Mouse (Mus musculus): ENCODE measurements around the gene Tm9sf3.

Tm9sf3 gene

DNA sequence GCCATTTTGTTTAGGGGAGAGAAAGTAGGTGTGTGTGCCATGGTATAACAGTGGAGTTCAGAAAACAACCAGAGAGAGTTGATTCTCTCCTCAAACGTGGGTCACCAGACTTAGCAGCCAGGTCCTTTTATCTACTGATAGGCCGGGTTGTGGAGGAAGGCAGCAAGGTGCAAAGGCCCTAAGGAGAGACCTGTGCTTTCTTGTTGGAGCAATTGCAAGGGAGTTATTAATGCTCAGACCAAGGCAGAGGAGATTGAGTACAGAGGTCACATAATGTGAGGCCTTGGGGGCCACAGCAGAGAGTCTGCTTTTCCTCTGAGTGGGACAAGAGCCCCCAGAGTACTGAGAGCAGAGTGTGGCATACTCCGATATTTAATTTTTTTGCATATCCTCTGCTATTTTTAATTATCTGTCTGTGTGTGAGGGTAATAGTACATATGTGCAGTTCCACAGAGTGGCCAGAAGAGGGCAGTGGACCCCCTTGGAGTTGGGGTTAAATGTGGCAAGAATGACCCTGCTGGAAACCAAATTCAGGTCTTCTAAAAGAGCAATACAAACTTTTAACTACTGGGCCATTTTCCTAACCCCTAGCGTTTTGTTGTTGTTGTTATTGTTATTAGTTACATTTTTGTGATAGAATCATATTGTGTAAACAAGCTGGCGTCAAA lies 27.3 kb upstream of the Tm9sf3 start:
- peaks cover 3% of the 10 kb centered on the region for H3K4me1 ChIP-seq (replicated peaks; ENCODE audit: low read depth, low read length)
- no peak overlapping the region for H3K4me3 ChIP-seq (replicated peaks; ENCODE audit: low read length)
- no peak for TF ChIP-seq POU5F1 (IDR thresholded peaks at IDR 0.05; ENCODE audit: borderline replicate concordance, low read length)
- peak; percentile 88 for TF ChIP-seq CTCF (conservative IDR thresholded peaks at IDR 0.05; ENCODE audit: low read length)
- H3K27me3 ChIP-seq (ENCODE audit: insufficient read depth, low read length), result peaks cover 31% of the 10 kb centered on the region
- 0 out of 2 replicates have a peak, but pooled peaks cover 3% of the 10 kb centered on the region for H3K9me3 ChIP-seq (ENCODE audit: low read length)
- H3K36me3 ChIP-seq (ENCODE audit: insufficient read depth, low read length), result no peaks in the 10 kb centered on the region

DNA sequence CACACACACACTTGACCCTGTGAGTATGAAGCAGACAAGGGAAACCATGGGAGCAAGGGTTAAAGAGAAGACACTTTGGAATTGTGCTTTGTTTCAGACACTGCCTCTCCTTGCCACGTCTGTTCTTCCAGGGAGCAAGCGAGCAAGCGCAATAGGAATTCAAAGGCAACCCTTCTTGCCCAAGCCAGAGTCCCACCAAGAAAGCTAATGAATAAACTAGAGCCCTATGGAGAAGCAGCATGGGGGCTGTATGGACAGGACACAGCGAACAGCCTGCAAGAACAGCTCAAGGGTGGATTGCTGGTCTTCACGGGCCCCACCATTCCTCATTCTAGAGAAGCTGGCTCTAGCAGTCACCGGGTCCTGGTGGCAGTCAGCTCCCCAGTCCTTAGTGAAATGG lies 24.8 kb upstream of the Tm9sf3 start:
- Histone ChIP-seq H3K4me3 (replicated peaks; ENCODE audit: low read length) (no peak overlapping the region), H3K4me1 (replicated peaks; ENCODE audit: low read depth, low read length) (no peaks in the 10 kb centered on the region), H3K27me3 (ENCODE audit: insufficient read depth, low read length) (0 out of 2 replicates have a peak, but pooled peaks cover 9% of the 10 kb centered on the region), H3K9me3 (ENCODE audit: low read length) (no peaks in the 10 kb centered on the region), H3K36me3 (ENCODE audit: insufficient read depth, low read length) (no peaks in the 10 kb centered on the region)
- TF ChIP-seq NANOG (IDR thresholded peaks at IDR 0.05; ENCODE audit: borderline replicate concordance, low read length), result no peak
- no peak for TF ChIP-seq POU5F1 (IDR thresholded peaks at IDR 0.05; ENCODE audit: borderline replicate concordance, low read length)
- no peak for TF ChIP-seq CTCF (conservative IDR thresholded peaks at IDR 0.05; ENCODE audit: low read length)

DNA sequence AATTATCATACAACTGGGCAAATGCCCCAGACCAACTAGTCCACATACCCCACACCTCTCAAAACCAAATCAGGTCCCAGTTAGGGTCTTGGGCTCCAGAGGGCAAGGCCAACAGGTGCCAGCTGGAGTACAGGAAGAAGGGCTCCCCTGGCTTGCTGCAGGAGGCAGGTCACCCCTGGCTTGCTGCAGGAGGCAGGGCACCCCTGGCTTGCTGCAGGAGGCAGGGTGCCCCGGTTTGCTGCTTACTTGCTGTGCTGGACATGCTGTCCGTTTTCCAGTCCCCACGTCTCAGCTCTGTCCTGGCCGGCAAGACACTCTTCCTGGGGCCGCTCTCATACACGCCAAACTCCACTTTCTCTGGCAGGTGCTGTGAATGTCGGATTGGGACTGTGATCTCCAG lies 23.4 kb upstream of the Tm9sf3 start:
- Histone ChIP-seq H3K9me3 (ENCODE audit: low read length) (no peaks in the 10 kb centered on the region), H3K36me3 (ENCODE audit: insufficient read depth, low read length) (no peaks in the 10 kb centered on the region), H3K4me3 (replicated peaks; ENCODE audit: low read length) (no peak overlapping the region), H3K27me3 (ENCODE audit: insufficient read depth, low read length) (0 out of 2 replicates have a peak, but pooled peaks cover 6% of the 10 kb centered on the region), H3K4me1 (replicated peaks; ENCODE audit: low read depth, low read length) (no peaks in the 10 kb centered on the region)
- TF ChIP-seq NANOG (IDR thresholded peaks at IDR 0.05; ENCODE audit: borderline replicate concordance, low read length), result no peak
- TF ChIP-seq POU5F1 (IDR thresholded peaks at IDR 0.05; ENCODE audit: borderline replicate concordance, low read length), result no peak
- TF ChIP-seq CTCF (conservative IDR thresholded peaks at IDR 0.05; ENCODE audit: low read length), result no peak

DNA sequence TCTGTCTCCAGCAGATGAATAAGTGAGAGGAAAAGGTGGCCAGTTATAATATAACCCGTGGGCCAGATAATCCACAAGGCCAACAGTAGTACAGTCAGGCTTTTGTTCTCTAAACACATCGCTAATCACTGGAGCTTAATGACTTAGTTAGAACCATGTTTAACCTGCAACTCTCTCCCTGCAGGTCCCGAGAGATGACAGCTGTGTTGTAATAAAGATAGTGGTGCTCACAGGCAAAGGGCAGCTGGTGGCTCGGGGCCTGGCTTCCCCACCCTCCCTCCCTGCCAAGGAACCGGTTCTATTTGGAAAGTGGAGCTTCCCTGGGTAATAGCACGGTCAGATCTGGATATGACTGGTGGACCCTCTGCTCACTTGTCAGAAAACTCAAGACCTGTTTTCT lies 20.7 kb upstream of the Tm9sf3 start:
- H3K4me3 ChIP-seq (replicated peaks; ENCODE audit: low read length), result no peak overlapping the region
- H3K9me3 ChIP-seq (ENCODE audit: low read length), result no peaks in the 10 kb centered on the region
- no peaks in the 10 kb centered on the region for H3K4me1 ChIP-seq (replicated peaks; ENCODE audit: low read depth, low read length)
- H3K36me3 ChIP-seq (ENCODE audit: insufficient read depth, low read length), result no peaks in the 10 kb centered on the region
- TF ChIP-seq POU5F1 (IDR thresholded peaks at IDR 0.05; ENCODE audit: borderline replicate concordance, low read length), result no peak
- no peak for TF ChIP-seq CTCF (conservative IDR thresholded peaks at IDR 0.05; ENCODE audit: low read length)
- no peak for TF ChIP-seq NANOG (IDR thresholded peaks at IDR 0.05; ENCODE audit: borderline replicate concordance, low read length)
- H3K27me3 ChIP-seq (ENCODE audit: insufficient read depth, low read length), result 0 out of 2 replicates have a peak, but pooled peaks cover 3% of the 10 kb centered on the region

DNA sequence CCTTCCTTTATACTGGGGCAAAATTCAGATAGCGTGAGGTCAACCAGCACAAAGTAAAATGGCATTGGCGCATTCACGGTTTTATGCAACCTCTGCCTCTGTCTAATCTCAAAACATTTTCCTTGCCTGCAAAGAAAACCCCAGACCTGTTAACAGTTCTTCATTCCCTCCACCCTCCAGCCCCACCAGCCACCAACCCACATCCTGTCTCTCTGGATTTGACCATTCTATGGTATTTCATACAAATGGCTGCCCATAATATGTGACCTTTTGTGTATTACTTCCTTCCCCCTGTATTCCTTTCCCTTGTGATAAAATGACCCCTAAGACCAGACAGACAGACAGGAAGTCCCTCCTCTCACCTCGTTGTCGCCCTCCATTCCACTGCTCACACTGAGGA lies 18.9 kb upstream of the Tm9sf3 start:
- Histone ChIP-seq H3K9me3 (ENCODE audit: low read length) (no peaks in the 10 kb centered on the region), H3K36me3 (ENCODE audit: insufficient read depth, low read length) (no peaks in the 10 kb centered on the region), H3K4me1 (replicated peaks; ENCODE audit: low read depth, low read length) (no peaks in the 10 kb centered on the region), H3K27me3 (ENCODE audit: insufficient read depth, low read length) (no peaks in the 10 kb centered on the region), H3K4me3 (replicated peaks; ENCODE audit: low read length) (no peak overlapping the region)
- TF ChIP-seq POU5F1 (IDR thresholded peaks at IDR 0.05; ENCODE audit: borderline replicate concordance, low read length), result no peak
- TF ChIP-seq CTCF (conservative IDR thresholded peaks at IDR 0.05; ENCODE audit: low read length), result no peak
- TF ChIP-seq NANOG (IDR thresholded peaks at IDR 0.05; ENCODE audit: borderline replicate concordance, low read length), result no peak

DNA sequence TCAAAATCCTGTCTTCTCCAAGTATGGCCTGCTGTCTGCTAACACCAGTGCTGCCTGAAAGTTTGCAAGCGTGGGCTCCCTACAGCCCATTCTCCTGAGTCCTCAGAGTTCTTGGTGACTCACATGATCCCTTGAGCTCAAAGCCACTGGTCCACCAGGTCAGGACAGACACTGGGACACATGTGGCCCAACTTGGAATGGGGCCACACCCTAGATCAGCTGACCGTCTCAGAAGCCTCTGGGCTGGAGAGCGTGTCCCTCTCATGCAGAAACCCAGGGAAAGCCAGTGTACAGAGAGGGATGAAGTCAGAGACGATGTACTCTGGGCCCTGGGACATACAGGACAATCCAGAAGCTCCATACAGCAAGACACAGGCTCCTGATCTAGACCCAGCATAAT lies 18.4 kb upstream of the Tm9sf3 start:
- Histone ChIP-seq H3K4me3 (replicated peaks; ENCODE audit: low read length) (no peak overlapping the region), H3K4me1 (replicated peaks; ENCODE audit: low read depth, low read length) (no peaks in the 10 kb centered on the region), H3K36me3 (ENCODE audit: insufficient read depth, low read length) (no peaks in the 10 kb centered on the region), H3K9me3 (ENCODE audit: low read length) (no peaks in the 10 kb centered on the region), H3K27me3 (ENCODE audit: insufficient read depth, low read length) (no peaks in the 10 kb centered on the region)
- no peak for TF ChIP-seq NANOG (IDR thresholded peaks at IDR 0.05; ENCODE audit: borderline replicate concordance, low read length)
- TF ChIP-seq CTCF (conservative IDR thresholded peaks at IDR 0.05; ENCODE audit: low read length), result no peak

DNA sequence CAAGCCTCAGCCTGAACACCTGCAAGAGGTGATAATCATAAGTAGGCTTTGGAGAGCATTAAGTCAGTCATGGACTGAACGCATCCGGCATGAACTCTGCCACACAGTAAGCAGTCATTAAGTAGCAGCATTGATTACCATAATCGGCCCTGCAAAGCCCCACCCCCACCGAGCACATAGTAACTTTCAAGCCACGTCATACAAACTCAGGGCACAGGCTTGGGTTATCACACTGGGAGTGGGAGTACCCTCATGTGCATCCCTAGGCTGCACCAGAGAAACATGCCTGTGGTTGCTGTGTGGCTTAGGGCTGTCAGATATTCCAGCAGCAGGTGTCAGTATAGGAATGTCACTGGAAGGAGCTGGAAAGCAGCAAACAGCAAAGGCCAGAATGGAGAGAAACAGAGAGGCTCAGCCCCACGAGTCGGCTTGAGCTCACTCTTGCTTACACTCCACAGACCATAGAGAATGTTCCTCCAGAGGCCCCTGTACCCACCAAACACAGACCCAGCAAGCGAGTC lies 16.0 kb upstream of the Tm9sf3 start:
- H3K4me3 ChIP-seq (replicated peaks; ENCODE audit: low read length), result no peak overlapping the region
- H3K36me3 ChIP-seq (ENCODE audit: insufficient read depth, low read length), result no peaks in the 10 kb centered on the region
- no peaks in the 10 kb centered on the region for H3K9me3 ChIP-seq (ENCODE audit: low read length)
- TF ChIP-seq NANOG (IDR thresholded peaks at IDR 0.05; ENCODE audit: borderline replicate concordance, low read length), result no peak
- no peak for TF ChIP-seq CTCF (conservative IDR thresholded peaks at IDR 0.05; ENCODE audit: low read length)
- TF ChIP-seq POU5F1 (IDR thresholded peaks at IDR 0.05; ENCODE audit: borderline replicate concordance, low read length), result no peak
- H3K4me1 ChIP-seq (replicated peaks; ENCODE audit: low read depth, low read length), result no peaks in the 10 kb centered on the region
- H3K27me3 ChIP-seq (ENCODE audit: insufficient read depth, low read length), result no peaks in the 10 kb centered on the region

DNA sequence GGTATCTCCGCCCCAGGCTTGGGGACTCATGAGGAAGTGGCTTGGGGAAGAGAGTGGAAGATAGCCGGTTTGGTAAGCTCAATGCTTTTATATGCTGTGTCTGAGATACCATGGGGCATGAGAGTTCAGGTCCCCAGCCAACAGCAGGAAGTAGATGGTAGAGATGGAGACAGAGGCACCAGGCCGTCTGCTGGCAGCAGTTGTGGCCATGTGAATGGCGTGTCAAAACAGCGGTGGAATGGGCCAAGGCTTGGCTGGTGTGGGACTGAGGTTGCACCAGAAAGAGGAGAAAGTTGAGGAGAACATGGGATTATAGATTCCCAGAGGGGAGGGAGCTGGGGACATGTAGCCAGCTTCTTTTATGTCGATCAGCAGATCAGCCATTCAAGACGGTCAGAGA lies 14.8 kb upstream of the Tm9sf3 start:
- Histone ChIP-seq H3K4me3 (replicated peaks; ENCODE audit: low read length) (no peak overlapping the region), H3K36me3 (ENCODE audit: insufficient read depth, low read length) (no peaks in the 10 kb centered on the region), H3K9me3 (ENCODE audit: low read length) (no peaks in the 10 kb centered on the region), H3K27me3 (ENCODE audit: insufficient read depth, low read length) (no peaks in the 10 kb centered on the region), H3K4me1 (replicated peaks; ENCODE audit: low read depth, low read length) (no peaks in the 10 kb centered on the region)
- TF ChIP-seq POU5F1 (IDR thresholded peaks at IDR 0.05; ENCODE audit: borderline replicate concordance, low read length) (no peak), CTCF (conservative IDR thresholded peaks at IDR 0.05; ENCODE audit: low read length) (no peak)

DNA sequence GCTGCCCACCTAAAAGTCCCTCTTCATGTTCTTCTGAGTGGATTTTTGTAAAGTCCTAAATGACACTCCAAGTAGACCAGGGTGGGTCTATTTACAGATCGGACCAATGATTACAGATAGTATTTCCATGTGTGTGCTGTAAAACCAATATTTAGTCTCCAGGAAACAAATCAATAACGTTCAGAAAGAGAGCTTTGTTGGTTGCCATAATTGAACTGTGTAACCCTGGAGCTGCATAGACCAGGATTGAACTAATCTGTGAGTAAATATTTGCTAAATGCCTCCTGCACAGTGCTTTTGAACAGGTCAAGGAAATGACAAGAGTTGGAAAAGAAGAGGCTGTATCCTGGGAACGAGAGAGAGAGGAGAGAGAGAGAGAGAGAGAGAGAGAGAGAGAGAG lies 11.8 kb upstream of the Tm9sf3 start:
- H3K36me3 ChIP-seq (ENCODE audit: insufficient read depth, low read length), result no peaks in the 10 kb centered on the region
- H3K4me3 ChIP-seq (replicated peaks; ENCODE audit: low read length), result no peak overlapping the region
- no peaks in the 10 kb centered on the region for H3K9me3 ChIP-seq (ENCODE audit: low read length)
- TF ChIP-seq POU5F1 (IDR thresholded peaks at IDR 0.05; ENCODE audit: borderline replicate concordance, low read length) (no peak), CTCF (conservative IDR thresholded peaks at IDR 0.05; ENCODE audit: low read length) (no peak), NANOG (IDR thresholded peaks at IDR 0.05; ENCODE audit: borderline replicate concordance, low read length) (no peak)
- H3K4me1 ChIP-seq (replicated peaks; ENCODE audit: low read depth, low read length), result no peaks in the 10 kb centered on the region
- H3K27me3 ChIP-seq (ENCODE audit: insufficient read depth, low read length), result 0 out of 2 replicates have a peak, but pooled peaks cover 3% of the 10 kb centered on the region

Data from E14TG2a.4 (cell line).